8 mouse cellular contexts compared by ENCODE assay signal in genomic region chr14:23046330-23046729, GRCm38 (mm10).
DNase-seq lines count a peak whose midpoint lies in the region.

No protein-coding gene starts in this region.

- intact Hi-C loops in left cerebral cortex, postnatal 25 days (cut with DNase I): loop anchor here (1.0 to 10.0 kb wide), 3 partner anchors 232 to 1060 kb away; no protein-coding TSS in a partner anchor

- DNase-seq in urinary bladder, adult 18-20 months (ENCODE audit: low spot score in 2 of 2): peak; percentile 45 to 50
- no peak for DNase-seq in urinary bladder, adult 2 months (ENCODE audit: low spot score)
- peak; percentile 21 for DNase-seq in cerebellum, adult 11-12 months
- peak; percentile 19 to 64 for DNase-seq in frontal cortex, postnatal 10 days (ENCODE audit: low spot score in 2 of 2)
- peak; percentile 66 for DNase-seq in kidney, adult 18-20 months
- DNase-seq in left cerebral cortex, postnatal 25 days (ENCODE audit: low spot score in 2 of 2): peak; percentile 69 to 72
- DNase-seq in ovary, adult 18-20 months (ENCODE audit: low spot score): peak; percentile 26
- DNase-seq in urinary bladder, postnatal 36 days (ENCODE audit: low spot score in 2 of 2): peak; percentile 63 to 69
